Mouse (Mus musculus): ENCODE results near the gene Tesk1.
"Not testable (repeated sequence)": the region's sequence is repeated elsewhere in the genome, so short reads cannot be mapped to it uniquely, and the experiment has no call there.

Tesk1 gene

DNA sequence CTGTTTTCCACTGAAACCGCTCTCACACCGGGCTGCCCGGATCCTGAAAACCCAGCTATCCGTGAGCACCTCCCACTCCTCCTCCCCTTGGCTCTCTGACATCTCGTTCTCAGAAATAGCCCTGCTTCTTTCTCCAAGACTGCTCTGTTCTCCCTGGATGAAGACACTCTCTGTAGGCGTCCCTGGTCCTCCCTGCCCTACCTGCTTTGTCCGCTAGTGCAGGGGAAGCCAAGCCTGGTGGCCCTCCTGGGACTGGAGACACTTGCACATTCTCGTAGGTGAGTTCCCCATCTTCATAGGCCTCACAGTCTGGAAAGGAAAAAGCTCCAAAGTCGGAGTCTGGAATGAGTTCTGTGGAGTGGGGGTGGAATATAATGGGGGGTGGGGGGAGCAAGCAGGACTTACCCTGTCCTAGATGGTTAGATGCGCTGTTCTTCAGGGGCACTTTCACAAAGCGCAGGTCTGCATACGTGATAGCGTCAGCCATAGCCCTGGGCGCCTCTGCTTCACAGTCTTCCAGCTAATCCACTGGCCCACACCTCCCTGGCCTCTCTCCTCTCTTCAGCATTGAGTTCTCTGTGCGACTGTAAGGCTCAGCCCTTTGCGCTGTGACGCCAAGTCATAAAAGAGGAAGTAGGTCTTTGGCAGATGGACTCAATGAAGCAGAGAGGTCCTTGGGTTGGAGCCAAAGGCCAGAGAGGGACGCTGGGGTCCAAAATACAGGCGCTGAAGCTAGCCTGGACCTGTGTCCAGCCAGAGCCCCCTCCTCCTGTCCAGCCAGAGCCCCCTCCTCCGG, 12.5 kb downstream of the Tesk1 start, which contains the start of gene Cd72:
TSS of gene Cd72 (minus strand) at position 588 of the 796 bp plus-strand sequence.
- DNase-seq (ENCODE audit: low read depth), result no peak

DNA sequence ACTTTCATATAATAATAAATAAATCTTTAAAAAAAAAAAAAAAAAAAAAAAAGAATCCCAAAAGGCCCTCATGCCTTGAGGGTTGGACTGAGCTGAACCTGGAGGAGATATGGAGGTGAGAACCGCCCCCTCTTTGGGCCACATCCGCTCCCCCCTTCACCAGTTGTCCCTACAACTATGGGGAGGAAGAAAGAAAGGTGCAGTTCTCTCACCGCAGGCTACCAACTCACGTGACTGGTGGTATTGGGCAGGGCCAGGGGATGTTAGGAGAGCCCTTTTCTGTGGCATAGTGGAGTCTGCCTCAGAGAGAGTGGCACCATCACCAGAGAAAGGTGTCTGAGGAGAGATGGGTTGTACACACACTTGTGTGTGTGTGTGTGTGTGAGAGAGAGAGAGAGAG, 14.7 kb downstream of the Tesk1 start:
- DNase-seq (ENCODE audit: low read depth), result no peak

DNA sequence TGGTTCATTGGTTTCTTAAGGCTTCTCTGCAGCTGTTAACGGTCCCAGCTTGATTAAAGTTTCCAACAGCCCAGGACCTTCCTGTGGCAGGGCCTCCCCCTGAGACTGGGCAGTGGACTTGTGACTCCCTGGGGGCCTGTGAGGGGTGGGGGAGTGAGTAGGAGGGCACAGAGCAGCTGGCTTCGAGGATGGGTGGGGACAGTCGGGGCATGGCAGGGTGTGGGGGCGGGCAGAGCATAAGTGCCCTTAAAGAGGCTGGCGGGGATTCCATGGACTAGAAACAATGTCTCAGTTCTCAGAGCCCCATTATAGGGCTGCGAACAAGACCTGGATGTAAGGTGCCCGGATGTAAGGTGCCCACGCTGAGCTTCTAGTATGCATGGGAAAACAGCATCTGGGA, 15.4 kb downstream of the Tesk1 start:
- DNase-seq (ENCODE audit: low read depth), result no peak

DNA sequence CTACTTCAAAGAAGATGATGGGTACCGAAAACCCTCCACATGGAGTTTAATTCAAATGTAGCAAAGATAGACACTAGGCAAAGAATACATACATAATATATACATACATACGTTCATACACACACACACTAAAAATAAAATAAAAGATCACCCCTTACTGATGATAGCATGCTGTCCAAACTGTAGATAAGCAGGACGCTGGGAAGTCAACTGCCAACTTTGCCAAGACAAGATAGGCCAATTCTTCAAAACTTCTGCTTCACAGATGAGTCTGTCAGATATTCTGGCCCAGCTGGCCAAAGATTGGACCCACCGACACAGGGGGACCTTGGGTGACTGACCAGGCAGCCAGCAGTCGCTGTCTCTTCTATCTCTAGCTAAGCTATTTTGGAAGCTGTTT, 21.4 kb downstream of the Tesk1 start:
- no peak for DNase-seq (ENCODE audit: low read depth)

DNA sequence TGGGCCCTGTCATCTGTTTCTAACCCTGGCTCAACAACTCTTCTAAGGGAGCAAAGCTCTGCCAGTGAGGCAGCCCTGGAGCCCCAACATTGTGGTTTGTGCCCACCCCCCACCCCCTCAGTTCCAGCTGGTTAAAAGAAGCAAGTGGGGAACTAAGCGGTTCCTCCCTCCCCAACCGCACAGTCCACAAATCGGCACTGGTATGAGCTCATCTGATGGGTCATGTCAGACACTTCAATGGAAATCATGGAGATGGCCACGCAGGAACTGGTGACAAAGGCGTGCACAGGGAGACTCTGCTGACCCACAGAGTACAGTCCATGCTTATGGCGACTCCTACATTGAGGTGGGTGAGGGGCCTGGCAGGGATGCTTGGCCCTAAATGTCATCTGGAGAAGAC, 24.2 kb downstream of the Tesk1 start:
- DNase-seq (ENCODE audit: low read depth), result no peak

DNA sequence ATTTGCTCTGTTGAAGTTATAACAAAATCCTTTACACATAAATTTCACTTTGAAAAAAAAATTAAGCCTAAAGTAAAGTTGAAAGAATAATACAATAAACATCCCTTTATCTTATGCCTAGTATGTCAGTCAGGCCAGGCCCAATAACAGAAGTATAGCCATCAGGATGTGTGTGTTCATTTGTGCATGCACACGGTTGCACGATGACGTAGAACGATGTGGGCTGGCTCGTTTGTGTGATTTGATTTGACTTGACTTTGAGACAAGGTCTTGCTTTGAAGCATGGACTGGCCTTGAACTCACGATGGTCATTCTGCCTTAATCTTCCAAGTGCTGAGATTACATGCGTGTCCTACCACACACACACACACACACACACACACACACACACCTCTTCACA, 25.1 kb downstream of the Tesk1 start:
- DNase-seq (ENCODE audit: low read depth), result no peak

DNA sequence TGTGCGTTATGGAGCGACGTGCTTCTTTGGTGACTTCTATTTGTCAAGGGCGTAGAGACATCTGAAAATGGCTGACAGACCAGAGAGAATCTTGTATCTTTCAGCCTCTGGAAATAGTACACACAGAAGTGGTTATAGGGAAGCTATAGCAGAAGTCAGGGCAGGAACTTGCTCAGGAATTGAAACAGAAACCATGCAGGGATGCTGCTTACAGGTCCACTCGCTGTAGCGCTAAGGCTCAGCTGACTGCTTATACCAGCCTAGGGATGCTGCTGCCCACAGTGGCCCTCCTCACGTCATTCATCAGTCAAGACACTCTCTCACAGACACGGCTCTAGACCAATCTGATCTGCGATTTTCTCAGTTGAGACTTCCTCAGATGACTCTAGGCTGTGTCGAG, 28.6 kb downstream of the Tesk1 start:
- DNase-seq (ENCODE audit: low read depth), result no peak

DNA sequence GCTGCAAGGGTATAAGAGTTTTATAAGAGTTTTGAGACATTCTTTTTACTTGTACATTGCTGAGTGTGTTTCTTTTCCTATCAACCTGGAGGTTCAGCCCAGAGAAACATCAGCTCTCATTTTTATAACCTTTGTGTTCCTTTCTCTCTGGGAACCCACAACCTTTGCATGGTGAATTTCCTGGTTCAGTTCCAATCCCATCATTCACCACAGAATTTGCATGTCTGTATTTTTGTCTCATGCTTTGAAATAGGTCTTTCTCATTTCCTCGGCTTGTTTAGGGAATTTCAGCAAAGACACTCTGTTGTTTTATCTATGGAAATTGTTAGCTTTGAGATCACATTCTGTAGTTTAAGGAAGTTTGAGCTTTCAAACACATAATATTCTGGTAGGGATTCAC, 31.9 kb downstream of the Tesk1 start:
- DNase-seq (ENCODE audit: low read depth), result no peak

DNA sequence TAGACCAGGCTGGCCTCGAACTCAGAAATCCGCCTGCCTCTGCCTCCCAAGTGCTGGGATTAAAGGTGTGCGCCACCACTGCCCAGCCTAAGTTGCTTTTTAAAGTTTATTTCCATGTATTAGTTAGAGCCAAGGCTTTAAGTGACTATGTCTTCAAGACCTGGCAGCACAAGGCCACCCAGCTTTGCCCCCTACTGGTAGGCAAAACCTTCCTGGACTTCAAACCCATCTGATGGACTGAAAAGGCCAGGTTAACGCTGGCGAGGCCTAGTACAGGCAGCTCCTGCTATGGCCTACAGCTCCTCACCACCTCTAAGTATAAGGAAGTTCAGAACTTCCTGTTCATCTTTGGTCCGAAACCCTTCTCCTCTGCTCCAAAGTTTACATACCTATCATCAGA, 34.9 kb downstream of the Tesk1 start:
- DNase-seq (ENCODE audit: low read depth), result peak; percentile 39

DNA sequence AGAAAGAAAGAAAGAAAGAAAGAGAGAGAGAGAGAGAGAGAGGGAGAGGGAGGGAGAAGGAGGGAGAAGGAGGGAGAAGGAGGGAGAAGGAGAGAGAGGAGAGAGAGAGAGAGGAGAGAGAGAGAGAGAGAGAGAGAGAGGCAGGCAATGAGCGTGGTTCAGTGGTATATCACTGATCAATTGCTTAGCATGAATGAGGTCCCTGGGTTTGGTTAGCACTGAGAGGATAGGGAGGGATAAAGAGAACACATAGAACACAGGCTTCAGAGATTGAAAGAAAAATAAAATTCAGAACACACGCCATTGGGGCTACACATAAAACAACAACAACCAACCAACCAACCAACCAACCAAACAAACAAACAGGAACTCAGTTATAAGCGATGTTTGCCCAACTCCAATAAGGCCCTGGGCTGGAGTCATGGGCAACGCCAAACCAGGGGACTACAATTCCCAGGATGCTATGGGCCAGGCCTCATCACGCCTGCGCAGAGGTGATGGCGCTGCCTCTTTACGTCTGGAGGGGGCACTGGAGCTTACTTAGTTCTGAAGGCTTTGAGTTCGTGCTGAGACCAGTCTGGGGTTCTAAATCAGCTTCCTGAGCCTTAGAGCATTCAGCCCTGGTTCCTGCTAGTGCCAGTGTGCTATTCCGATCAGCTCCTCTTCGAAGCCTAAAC, 36.3 kb downstream of the Tesk1 start:
- peak; percentile 76 for DNase-seq (ENCODE audit: low read depth)

DNA sequence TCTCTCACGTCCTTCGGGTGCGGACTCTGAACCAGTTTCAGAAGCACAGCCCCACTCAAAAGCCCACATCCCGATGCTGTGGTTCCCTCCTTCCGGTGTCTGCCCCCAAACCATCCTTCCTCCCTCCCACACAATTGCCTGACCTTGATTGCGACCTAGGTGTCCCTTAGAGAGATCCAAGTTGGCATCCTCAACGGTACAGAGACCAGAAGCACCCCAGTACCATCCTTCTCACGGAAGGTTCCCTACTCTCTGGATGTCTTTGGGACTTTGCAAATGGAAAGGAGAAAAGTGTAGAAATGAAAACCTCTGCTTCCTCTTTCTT, 36.8 kb downstream of the Tesk1 start:
- no peak for DNase-seq (ENCODE audit: low read depth)

DNA sequence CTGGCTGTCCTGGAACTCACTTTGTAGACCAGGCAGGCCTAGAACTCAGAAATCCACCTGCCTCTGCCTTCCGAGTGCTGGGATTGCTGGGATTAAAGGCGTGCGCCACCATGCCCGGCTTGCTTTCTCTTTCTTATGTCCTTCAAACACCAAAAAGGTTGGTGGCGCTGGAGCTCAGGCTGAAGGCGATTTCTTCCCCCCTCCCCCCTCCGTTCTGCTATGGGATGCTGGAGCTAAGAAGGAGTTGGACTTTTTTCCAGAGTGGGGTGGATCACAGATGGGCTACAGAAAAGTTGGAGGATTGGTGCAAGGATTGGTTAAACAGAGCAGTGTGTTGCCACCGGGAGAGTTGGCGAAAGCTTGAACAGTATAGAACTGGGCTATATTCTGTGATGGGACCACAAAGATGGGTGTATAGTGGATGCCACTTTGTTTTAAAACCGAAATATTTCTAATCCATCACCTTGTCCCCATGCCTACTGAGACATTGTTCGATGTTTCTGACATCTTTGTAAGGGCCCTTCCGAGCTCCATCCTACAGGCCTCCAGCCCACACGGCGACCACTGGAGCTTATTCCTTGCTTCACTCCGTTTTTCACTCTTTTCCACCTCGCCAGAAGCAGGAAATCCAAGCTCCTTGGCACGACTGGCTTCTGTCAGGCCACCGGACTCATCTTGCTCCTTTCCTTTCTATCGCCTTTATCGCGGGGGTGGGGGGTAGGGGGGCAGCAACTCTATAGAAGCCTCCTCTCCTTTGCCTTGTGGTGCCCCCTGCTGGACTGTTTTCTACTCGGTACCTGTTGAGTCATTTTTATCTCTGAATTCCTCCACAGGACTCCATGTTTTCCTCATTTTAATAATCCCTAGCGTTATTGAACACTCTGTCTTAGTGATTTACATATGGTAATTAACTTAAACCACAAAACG, 37.4 kb downstream of the Tesk1 start:
- DNase-seq (ENCODE audit: low read depth), result peak; percentile 72

DNA sequence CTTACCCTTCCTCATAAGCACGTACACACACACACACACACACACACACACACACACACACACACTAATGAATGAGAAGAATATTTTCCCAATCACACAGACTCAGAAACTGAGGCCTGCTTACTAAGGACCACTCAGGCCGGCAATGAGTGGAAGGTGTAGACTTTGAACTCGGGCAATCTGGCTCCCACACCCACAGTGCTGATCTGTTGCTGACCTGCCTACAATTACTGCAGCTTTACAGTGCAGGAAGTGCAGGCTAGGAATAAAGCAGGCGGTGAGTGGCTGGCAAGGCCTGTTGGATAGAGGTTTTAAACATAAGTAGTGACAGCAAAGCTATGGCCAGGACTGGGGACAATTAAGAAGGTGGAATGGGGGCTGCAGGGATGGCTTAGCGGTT, 39.2 kb downstream of the Tesk1 start:
- no peak for DNase-seq (ENCODE audit: low read depth)

DNA sequence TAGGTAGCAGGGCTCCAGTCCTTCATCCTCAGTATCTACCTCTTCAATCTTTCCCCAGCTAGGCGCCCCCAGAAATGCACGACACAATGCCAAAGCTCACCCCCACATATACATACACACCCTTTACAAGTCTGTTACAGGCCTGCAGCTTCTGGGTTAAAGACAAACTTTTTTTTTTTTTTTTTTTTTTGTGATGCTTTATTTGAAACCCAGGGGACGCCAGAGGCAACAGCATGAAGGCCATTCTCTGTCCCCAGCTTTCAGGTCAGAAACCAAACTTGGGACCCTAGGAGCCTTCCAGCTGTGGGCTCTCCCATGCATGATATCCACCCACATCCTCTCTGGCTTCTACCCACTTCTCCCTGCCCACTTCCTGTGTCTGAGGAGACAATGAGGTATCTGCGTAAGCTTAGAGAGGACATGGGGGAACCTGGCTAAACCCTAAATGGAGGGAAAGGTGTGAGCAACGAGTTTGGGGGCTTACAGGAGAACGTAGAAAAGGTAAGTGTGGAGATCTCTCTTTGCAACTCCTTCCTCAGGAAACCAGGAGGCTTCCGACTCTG, 40.2 kb downstream of the Tesk1 start:
- no peak for DNase-seq (ENCODE audit: low read depth)

DNA sequence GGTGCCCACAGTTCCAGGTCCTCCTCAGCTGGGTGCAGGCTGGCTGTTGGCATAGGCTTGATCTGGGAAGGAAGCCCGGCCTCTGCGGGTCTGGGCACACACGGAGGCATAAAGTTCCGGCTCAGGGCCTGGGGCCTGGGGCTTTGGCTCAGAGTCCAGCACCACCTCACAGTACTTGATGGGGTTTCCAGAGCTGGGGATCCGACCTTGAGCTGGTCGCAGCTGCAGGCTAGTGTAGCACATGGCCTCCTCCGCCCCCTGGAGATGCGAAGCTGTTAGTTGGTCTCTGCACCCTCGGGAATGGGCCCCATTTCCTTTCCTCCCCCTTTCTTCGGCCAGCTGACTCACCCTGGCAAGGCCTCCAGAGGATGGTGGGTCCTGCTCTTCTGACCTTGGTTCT, 40.9 kb downstream of the Tesk1 start:
- no peak for DNase-seq (ENCODE audit: low read depth)

DNA sequence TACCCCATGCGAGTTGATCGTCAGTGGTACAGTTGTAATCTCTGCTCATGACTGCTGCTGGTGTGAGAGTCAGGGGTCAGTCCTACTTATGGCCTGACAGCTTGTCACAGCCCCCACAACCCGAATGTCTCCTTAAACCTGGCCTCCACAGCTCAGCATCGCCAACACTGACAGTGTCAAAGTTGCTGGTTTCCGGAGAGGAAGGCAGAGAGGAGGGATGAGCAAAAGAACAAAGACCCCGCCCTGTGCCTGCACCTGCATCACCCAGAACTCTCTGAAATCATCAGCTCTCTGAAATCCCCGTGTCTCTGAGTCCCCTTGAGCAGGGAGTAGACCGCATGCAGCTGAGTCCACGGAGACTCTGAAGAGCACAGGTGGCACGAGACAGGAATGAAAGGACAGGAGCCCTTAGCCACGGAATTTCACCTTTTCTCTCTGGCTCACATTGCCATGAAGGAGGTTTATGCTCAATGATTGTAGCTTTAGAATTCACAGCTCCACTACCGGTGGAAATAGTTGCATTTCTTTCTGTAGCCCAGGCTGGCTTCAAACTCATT, 41.9 kb downstream of the Tesk1 start, which contains the start of gene Sit1:
TSS of gene Sit1 (minus strand) at position 200 of the 557 bp plus-strand sequence.
- no peak for DNase-seq (ENCODE audit: low read depth)

DNA sequence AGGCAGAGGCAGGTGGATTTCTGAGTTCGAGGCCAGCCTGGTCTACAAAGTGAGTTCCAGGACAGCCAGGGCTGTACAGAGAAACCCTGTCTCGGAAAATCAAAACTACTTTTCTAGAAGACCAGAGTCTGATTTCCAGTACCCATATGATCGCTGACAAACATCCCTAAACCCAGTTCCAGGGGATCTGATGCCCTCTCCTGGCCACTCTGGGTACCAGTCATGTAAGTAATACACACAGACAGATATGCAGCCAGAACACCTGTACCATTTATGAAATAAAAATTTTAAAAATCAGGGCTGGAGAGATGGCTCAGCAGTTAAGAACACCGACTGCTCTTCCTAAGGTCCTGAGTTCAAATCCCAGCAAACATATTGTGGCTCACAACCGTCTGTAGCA, 43.9 kb downstream of the Tesk1 start:
- not testable (repeated sequence) for DNase-seq (ENCODE audit: low read depth)

DNA sequence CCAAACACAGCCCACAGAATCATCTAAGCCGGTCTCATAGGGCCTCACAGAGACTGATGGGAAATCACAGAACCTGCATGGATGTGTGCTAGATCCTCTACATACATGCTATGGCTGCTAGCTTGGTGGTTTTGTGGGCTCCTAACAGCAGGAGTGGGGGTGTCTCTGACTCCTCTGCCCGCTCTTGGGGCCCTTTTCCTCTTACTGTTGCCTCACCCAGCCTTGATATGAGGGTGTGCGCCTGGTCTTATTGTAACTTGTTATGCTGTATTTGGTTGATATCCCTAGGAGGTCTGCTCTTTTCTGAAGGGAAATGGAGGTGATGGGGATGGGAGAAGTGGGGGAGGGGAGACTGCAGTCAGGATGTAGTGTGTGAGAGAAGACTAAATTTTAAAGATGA, 47.9 kb downstream of the Tesk1 start:
- DNase-seq (ENCODE audit: low read depth), result no peak

DNA sequence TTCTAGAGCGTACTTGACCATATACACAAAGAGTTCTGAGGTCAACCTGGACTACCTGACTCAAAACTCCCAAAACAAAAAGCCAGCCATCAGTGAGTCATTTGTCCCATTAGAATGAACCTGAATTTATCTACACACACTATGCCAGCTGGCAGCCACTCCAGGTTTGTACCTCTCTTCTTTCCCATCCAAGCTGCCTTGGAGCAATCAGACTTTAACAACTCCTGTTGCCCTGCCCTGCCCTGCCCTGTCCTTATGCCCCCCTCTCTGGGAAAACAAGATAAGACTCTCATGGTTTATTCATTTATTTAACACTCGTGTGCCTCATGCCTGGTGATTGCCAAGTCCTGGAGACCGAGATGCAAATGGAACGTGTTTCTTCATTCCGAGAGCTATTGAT, 49.1 kb downstream of the Tesk1 start:
- DNase-seq (ENCODE audit: low read depth), result no peak

DNA sequence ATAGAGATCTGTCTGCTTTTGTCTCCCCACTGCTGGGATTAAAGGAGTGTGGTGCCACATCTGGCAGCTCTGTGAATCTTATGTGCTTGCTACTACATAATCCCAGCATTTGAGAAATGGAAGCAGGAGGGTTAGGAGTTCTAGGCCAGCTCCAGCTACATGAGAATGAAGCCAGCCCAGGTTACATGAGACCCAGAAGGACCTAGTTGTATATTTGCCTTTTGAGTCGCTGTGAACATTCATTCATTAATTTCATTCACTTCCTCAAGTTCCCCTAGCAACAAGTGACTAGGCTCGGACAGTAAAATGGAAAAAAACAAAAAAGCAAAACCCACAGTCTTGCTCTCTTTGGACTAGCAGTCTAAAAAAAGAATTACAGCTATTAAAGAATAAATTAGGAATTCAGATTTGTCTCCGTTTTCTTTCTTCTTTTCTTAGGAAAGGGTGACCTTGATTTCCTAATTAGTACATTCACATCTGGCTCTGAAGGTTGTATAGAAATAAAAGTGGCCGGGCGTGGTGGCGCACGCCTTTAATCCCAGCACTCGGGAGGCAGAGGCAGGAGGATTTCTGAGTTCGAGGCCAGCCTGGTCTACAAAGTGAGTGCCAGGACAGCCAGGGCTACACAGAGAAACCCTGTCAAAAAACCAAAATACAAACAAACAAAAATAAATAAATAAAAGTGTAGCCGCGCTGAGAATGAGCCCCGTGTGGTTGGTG, 50.5 kb downstream of the Tesk1 start:
- DNase-seq (ENCODE audit: low read depth), result peak; percentile 44

DNA sequence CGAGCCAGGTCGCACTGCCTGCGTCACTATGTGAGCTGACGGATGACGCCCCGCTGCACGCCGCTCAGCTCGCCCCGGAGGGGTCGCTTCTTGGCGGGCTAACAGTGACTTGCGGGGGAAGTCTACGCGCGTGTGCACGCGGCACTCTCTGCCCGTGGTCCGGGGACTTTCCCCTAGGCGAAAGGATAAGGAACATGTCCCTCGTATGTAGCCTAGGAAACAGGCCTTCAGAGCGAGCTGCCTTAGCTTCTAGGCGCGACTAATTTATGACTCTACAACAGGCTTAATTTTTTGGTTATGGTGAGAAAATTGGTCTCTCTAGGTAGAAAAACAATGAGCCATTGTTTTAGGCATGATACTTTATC, 51.1 kb downstream of the Tesk1 start, which contains the start of gene Ccdc107:
TSS of gene Ccdc107 (plus strand) at position 80 of the 365 bp plus-strand sequence.
- peak; percentile 94 for DNase-seq (ENCODE audit: low read depth)

Measured in NIH3T3 (cell line).